Mouse (Mus musculus) ES-E14 (cell line): ENCODE measurements around the gene Nos1ap. TPM values are rescaled to one million over a fixed set of nuclear protein-coding genes. Genes with fewer than 3 reads are reported as not detected.

Experiments
- DNase-seq: peaks from one replicate; pipeline ENCODE4 v3.0.0-alpha.2; 2013; ENCODE audit warnings: low read depth, low spot score
- H3K27ac ChIP-seq: 2 replicates; pipeline ENCODE4 v1.5.1; 2012; ENCODE audit warnings: low read depth, mild to moderate bottlenecking, low read length, moderate library complexity, mixed read lengths; ENCODE audit not compliant: poor library complexity, insufficient read depth, severe bottlenecking
- H3K36me3 ChIP-seq: 2 replicates; pipeline ENCODE4 v1.6.1; 2012; ENCODE audit warnings: mild to moderate bottlenecking, low read length, moderate library complexity, mixed read lengths; ENCODE audit not compliant: control insufficient read depth, poor library complexity, insufficient read depth, severe bottlenecking
- H3K4me1 ChIP-seq, 2 experiments: fragments of 150-350 bp in 1 of 2; sonication (generic) in 1 of 2; 2 replicates each; pipeline ENCODE4 v1.6.1; 2012; ENCODE audit warnings: low read length in 2 of 2, mild to moderate bottlenecking in 1 of 2, mixed read lengths in 1 of 2; ENCODE audit not compliant: control insufficient read depth in 2 of 2, insufficient read depth in 2 of 2, poor library complexity in 1 of 2
- H3K4me3 ChIP-seq, 2 experiments: fragments of 150-350 bp in 1 of 2; sonication (generic) in 1 of 2; 2 replicates each; pipeline ENCODE4 v1.5.1; 2012; ENCODE audit warnings: low read length in 2 of 2, low read depth in 1 of 2, mild to moderate bottlenecking in 1 of 2, mixed read lengths in 1 of 2; ENCODE audit not compliant: insufficient read depth in 1 of 2, poor library complexity in 1 of 2, severe bottlenecking in 1 of 2
- H3K9ac ChIP-seq: 2 replicates; pipeline ENCODE4 v1.6.1; 2012; ENCODE audit warnings: low read depth, mild to moderate bottlenecking, low read length, mixed read lengths; ENCODE audit not compliant: poor library complexity, insufficient read depth, severe bottlenecking
- H3K9me3 ChIP-seq: fragments of 150-350 bp; sonication (generic); 2 replicates; pipeline ENCODE4 v1.6.1; 2012; ENCODE audit warnings: low read depth, mild to moderate bottlenecking, low read length; ENCODE audit not compliant: control insufficient read depth, insufficient read depth
- CHD2 ChIP-seq: IDR thresholded peaks from 2 replicates; pipeline ENCODE4 v1.6.1; 2014; ENCODE audit warnings: mild to moderate bottlenecking, low read depth, low read length, inconsistent platforms
- HCFC1 ChIP-seq: IDR thresholded peaks from 2 replicates; pipeline ENCODE4 v1.6.1; 2012; ENCODE audit warnings: low read length, inconsistent platforms, borderline replicate concordance; ENCODE audit not compliant: insufficient read depth
- MAFK ChIP-seq: IDR thresholded peaks from 2 replicates; pipeline ENCODE4 v1.6.1; 2014; ENCODE audit warnings: mild to moderate bottlenecking, low read depth, low read length, inconsistent platforms; ENCODE audit not compliant: insufficient read depth
- ZC3H11A ChIP-seq: IDR thresholded peaks from 2 replicates; pipeline ENCODE4 v1.6.1; 2012; ENCODE audit warnings: low read depth, mild to moderate bottlenecking, inconsistent platforms, low read length, borderline replicate concordance
- ZNF384 ChIP-seq: IDR thresholded peaks from 2 replicates; pipeline ENCODE4 v1.6.1; 2012; ENCODE audit warnings: low read depth, low read length, inconsistent platforms
- in situ Hi-C, 2 experiments: fragments of 600-800 bp; cut with MboI; formaldehyde crosslinking; loops; one replicate each; pipeline ENCODE4 v1.15.1; 2025; ENCODE audit warnings: low sequenced_read_pairs in 2 of 2, inconsistent platforms in 1 of 2; ENCODE audit not compliant: unreplicated experiment in 2 of 2
- total RNA-seq: library from RNA; depleted of rRNA; stranded (reverse); fragments of 300-350 nt; gene quantifications from 2 replicates; pipeline ENCODE4 v1.2.3, GENCODE M21; 2012

Nos1ap gene
- total RNA-seq, 1 experiment, result 0.49 TPM

GRCm38 (mm10) chr1:170415395-170415794 lies 174.3 kb downstream of the Nos1ap start:
- TF ChIP-seq ZC3H11A (no peak), HCFC1 (no peak), MAFK (no peak), ZNF384 (no peak), CHD2 (no peak)
- Histone ChIP-seq H3K27ac (no peak overlapping the region), H3K9ac (no peak overlapping the region), H3K36me3 (no peaks in the 10 kb centered on the region), H3K9me3 (peaks cover 8% of the 10 kb centered on the region; the same call in 1 of the 2 replicates), H3K4me1 (peaks cover 0 to 2% of the 10 kb centered on the region in 2 experiments; a peak in 1 of 4 replicates), H3K4me3 (no peak overlapping the region)
- in situ Hi-C loops, result no loop called here
- DNase-seq, result no peak

- H3K4me3 ChIP-seq, result no peak overlapping the region
- H3K4me1 ChIP-seq, result peaks cover 0 to 6% of the 10 kb centered on the region in 2 experiments; a peak in 1 of 4 replicates
- TF ChIP-seq ZC3H11A (no peak), ZNF384 (no peak), CHD2 (no peak), HCFC1 (no peak), MAFK (no peak)
Measured at GRCm38 (mm10) chr1:170410402-170411191, 179.1 kb downstream of the Nos1ap start.

DNA sequence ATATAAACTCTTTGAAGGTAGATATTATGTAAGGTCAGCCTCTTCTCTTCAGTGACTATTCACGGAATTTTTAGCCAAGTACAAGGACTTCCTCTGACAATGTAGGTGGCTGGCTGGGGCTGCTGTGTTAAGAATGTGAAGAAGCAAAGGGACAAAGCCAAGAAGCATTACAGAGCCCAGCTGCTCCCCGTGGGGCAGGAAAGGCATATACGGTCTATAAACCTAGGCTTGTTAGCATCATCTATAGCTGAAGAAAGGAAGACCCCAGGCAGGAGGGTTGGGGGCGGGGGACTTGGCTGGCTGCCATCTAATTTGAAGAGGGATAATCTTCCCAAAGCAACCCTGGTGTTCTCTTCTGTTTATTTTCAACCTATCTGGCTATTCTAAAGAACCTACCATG lies 180.6 kb downstream of the Nos1ap start:
- DNase-seq, result no peak
- no peaks in the 10 kb centered on the region for H3K36me3 ChIP-seq
- peaks cover 0 to 6% of the 10 kb centered on the region in 2 experiments; a peak in 1 of 4 replicates for H3K4me1 ChIP-seq
- H3K9me3 ChIP-seq, result no peaks in the 10 kb centered on the region
- no peak overlapping the region for H3K27ac ChIP-seq
- in situ Hi-C loops, result no loop called here
- H3K9ac ChIP-seq, result no peak overlapping the region
- no peak overlapping the region for H3K4me3 ChIP-seq
- TF ChIP-seq ZNF384 (no peak), ZC3H11A (no peak), CHD2 (no peak), HCFC1 (no peak), MAFK (no peak)

More at GRCm38 (mm10) chr1:170410402-170411191, 179.1 kb downstream of the Nos1ap start:
- H3K27ac ChIP-seq, result no peak overlapping the region
- in situ Hi-C loops, result no loop called here
- no peaks in the 10 kb centered on the region for H3K9me3 ChIP-seq
- no peaks in the 10 kb centered on the region for H3K36me3 ChIP-seq
- no peak overlapping the region for H3K9ac ChIP-seq
- DNase-seq, result no peak

DNA sequence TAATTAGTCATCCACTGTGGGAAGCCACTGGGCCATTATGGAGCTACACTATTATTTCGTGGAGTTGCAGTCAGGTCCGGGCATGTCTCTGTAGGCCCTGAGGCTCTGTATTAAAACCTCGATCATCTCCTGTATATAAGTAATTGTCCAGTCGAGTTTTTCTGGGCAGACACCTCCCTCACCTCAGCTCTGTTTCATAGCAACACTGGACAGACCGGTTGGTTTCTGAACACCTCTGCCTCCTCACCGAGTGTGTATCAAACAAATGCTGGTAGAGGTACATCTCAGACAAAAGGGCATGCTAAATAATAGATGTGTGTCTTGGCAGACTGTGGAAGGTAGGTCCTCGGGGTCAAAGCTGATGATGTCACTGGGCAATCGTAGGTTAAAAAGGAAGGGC lies 182.7 kb downstream of the Nos1ap start:
- no peak for TF ChIP-seq ZC3H11A
- TF ChIP-seq ZNF384, result no peak
- TF ChIP-seq HCFC1, result no peak
- in situ Hi-C loops, result no loop called here
- Histone ChIP-seq H3K4me1 (peaks cover 0 to 6% of the 10 kb centered on the region in 2 experiments; a peak in 1 of 4 replicates), H3K9ac (no peak overlapping the region), H3K36me3 (no peaks in the 10 kb centered on the region), H3K27ac (no peak overlapping the region), H3K4me3 (no peak overlapping the region), H3K9me3 (no peaks in the 10 kb centered on the region)
- no peak for DNase-seq
